Mouse (Mus musculus): Measurements from ENCODE around the gene H2-K1. TPM values are rescaled to one million over a fixed set of nuclear protein-coding genes. Genes with fewer than 3 reads are reported as not detected.
A peak's percentile ranks its signal among the peaks of the same experiment; 100 is the strongest.

Gene H2-K1
- polyA plus RNA-seq, 1 experiment from 2014 or later: 15.5 TPM

DNA sequence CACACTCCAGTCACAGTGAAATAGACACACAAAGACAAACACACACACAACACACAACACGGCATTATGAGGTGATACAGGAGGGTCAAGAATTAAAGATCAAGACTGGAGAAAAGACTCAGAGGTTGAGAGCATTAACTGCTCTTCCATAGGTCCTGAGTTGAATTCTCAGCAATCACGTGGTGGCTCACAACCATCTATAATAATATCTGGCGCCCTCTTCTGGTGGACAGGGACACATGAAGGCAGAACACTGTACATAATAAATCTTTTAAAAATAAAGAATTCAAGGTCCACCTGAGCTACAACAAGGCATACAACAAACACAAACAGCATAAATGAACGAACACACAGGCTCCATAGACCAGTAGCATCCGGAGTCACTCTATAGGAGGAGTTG, 31.2 kb downstream of the H2-K1 start:
- Histone ChIP-seq H3K4me1 (ENCODE audit: control insufficient read depth, insufficient read depth, low read length) (no peaks in the 10 kb centered on the region), H3K27ac (replicated peaks; ENCODE audit: low read depth, low read length) (no peak overlapping the region), H3K27me3 (ENCODE audit: control insufficient read depth, insufficient read depth, low read length) (no peaks in the 10 kb centered on the region), H3K4me3 (replicated peaks; ENCODE audit: low read depth, low read length) (no peak overlapping the region), H3K36me3 (ENCODE audit: control insufficient read depth, insufficient read depth, low read length) (peaks cover 21% of the 10 kb centered on the region), H3K9ac (replicated peaks; ENCODE audit: low read length) (no peak overlapping the region), H3K9me3 (ENCODE audit: control insufficient read depth, low read length) (no peaks in the 10 kb centered on the region), H3K4me2 (ENCODE audit: low read length) (no peak overlapping the region)
- peak; percentile 81 for DNase-seq
- ATAC-seq (ENCODE audit: low FRiP score, low TSS enrichment): no peak
- WGBS: 34% methylated on average over 5 of the region's 5 CpGs

DNA sequence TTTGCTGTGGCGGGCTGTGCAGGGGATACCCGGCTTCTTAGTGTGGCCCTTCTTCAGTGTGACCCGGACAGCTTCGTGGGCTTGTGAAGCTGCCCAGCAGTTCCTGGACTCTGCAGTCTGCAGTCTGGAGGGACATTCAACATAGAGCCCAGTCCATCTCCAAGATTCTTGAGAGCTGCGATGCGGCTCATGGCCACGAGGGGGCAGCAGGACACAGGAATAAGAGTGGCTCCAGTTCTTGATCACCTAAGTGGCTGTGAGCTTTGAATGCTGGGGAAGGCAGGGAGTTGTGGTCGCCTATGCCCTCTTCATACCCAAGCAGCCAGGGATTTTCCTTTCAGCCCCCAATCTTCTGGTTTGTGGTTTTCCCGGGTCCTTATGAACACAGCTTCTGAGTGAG, 31.7 kb downstream of the H2-K1 start:
- DNase-seq (peak; percentile 91), ATAC-seq (ENCODE audit: low FRiP score, low TSS enrichment) (peak; percentile 43; the same call in 1 of the 2 replicates)
- Histone ChIP-seq H3K4me1 (ENCODE audit: control insufficient read depth, insufficient read depth, low read length) (no peaks in the 10 kb centered on the region), H3K9me3 (ENCODE audit: control insufficient read depth, low read length) (no peaks in the 10 kb centered on the region), H3K4me2 (ENCODE audit: low read length) (no peak overlapping the region), H3K36me3 (ENCODE audit: control insufficient read depth, insufficient read depth, low read length) (peaks cover 23% of the 10 kb centered on the region), H3K9ac (replicated peaks; ENCODE audit: low read length) (no peak overlapping the region), H3K27me3 (ENCODE audit: control insufficient read depth, insufficient read depth, low read length) (no peaks in the 10 kb centered on the region), H3K27ac (replicated peaks; ENCODE audit: low read depth, low read length) (no peak overlapping the region), H3K4me3 (replicated peaks; ENCODE audit: low read depth, low read length) (no peak overlapping the region)
- 3% methylated on average over 9 of the region's 9 CpGs for WGBS

DNA sequence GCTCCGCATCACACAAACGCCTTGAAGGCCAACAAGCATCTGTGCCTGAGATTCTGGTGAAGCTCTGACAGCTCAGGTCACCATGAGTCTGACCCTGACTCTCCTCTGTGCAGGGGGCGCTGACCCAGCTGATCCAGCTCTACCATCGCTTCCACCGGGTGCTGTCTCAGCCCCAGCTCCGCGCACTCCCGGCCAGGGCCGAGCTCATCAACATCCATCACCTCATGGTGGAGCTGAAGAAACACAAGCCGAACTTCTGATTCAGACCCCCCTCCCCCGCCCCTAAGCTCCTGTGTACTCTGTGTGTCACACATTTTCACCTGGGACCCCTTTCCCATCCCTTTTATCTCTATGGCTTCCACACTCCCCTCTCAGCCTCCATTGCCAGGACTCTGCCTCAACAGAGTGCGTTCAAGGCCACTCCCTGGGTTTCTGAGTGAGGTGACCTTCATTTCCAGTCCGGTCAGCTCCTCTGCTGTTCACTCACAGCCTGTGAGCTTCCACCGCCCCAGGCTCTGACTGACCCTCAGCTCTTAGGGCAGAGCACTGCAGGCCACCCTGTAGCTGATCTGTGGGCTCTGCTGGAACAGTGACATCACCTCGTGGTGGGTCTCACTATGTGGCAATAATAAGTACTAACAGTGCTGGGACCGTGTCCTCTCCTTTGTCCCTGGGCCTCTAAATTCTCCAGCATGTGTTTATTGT, 34.1 kb downstream of the H2-K1 start:
- no peak for DNase-seq
- WGBS: 92% methylated on average over 16 of the region's 16 CpGs
- ATAC-seq (ENCODE audit: low FRiP score, low TSS enrichment): no peak
- Histone ChIP-seq H3K9ac (replicated peaks; ENCODE audit: low read length) (no peak overlapping the region), H3K9me3 (ENCODE audit: control insufficient read depth, low read length) (no peaks in the 10 kb centered on the region), H3K27ac (replicated peaks; ENCODE audit: low read depth, low read length) (no peak overlapping the region), H3K4me3 (replicated peaks; ENCODE audit: low read depth, low read length) (no peak overlapping the region), H3K36me3 (ENCODE audit: control insufficient read depth, insufficient read depth, low read length) (peaks cover 48% of the 10 kb centered on the region), H3K4me2 (ENCODE audit: low read length) (no peak overlapping the region), H3K27me3 (ENCODE audit: control insufficient read depth, insufficient read depth, low read length) (no peaks in the 10 kb centered on the region), H3K4me1 (ENCODE audit: control insufficient read depth, insufficient read depth, low read length) (no peaks in the 10 kb centered on the region)

DNA sequence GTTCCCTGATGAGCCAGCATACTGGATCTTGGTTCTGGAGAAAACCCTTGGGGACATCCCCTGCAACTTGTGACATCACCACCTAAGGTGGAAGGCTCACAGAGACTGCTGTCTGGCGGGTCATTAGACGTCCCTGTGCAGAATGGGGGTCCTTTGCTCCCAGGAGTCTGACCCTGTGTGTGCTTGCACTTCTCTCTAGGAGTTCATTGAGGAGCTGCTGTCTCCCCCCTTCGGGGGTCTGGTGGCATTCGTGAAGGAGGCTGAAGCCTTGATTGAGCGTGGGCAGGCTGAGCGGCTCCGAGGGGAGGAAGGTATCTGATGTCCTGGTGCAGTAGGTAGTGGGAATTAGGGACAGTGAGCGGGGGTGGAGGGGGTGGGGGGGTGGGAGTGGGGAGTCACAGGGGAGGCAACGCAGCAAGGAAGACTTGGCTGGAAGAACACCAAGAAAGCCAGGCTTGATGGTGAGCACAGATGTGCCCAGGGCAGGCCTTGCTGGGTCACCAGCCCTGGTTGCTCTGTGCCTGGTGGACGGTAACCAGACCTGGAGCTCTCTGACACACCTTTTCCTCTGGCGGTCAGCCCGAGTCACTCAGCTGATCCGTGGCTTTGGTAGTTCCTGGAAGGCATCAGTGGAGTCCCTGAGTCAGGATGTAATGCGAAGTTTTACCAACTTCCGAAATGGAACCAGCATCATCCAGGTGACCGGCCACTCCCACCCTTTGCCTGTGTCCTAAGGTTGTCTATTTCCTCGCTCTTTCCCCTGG, 34.9 kb downstream of the H2-K1 start:
- WGBS: 93% methylated on average over 17 of the region's 17 CpGs
- no peak for ATAC-seq (ENCODE audit: low FRiP score, low TSS enrichment)
- peaks cover 54% of the 10 kb centered on the region for H3K36me3 ChIP-seq (ENCODE audit: control insufficient read depth, insufficient read depth, low read length)

DNA sequence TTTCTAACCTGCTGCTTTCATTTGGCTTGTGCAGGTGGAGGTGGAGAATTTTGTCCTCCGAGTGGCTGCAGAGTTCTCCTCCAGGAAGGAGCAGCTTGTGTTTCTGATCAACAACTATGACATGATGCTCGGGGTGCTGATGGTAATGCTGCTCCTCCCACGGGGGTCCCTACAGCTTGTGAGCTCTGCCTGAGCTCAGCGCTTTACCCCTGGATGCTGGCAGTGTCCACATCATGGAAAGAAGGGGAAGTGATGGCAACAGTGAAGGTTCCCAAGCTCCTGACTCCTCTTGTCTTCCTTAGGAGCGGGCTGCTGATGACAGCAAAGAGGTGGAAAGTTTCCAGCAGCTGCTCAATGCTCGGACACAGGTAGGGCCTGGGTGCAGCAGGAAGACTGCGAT, 37.3 kb downstream of the H2-K1 start:
- Histone ChIP-seq H3K9ac (replicated peaks; ENCODE audit: low read length) (no peak overlapping the region), H3K36me3 (ENCODE audit: control insufficient read depth, insufficient read depth, low read length) (peaks cover 77% of the 10 kb centered on the region), H3K27me3 (ENCODE audit: control insufficient read depth, insufficient read depth, low read length) (no peaks in the 10 kb centered on the region), H3K27ac (replicated peaks; ENCODE audit: low read depth, low read length) (no peak overlapping the region), H3K4me1 (ENCODE audit: control insufficient read depth, insufficient read depth, low read length) (no peaks in the 10 kb centered on the region), H3K9me3 (ENCODE audit: control insufficient read depth, low read length) (no peaks in the 10 kb centered on the region), H3K4me2 (ENCODE audit: low read length) (no peak overlapping the region), H3K4me3 (replicated peaks; ENCODE audit: low read depth, low read length) (no peak overlapping the region)
- DNase-seq (no peak), ATAC-seq (ENCODE audit: low FRiP score, low TSS enrichment) (no peak)
- 92% methylated on average over 7 of the region's 7 CpGs for WGBS

More for the DNA sequence above, 34.9 kb downstream of the H2-K1 start:
- H3K9ac ChIP-seq (replicated peaks; ENCODE audit: low read length): no peak overlapping the region
- H3K4me1 ChIP-seq (ENCODE audit: control insufficient read depth, insufficient read depth, low read length): no peaks in the 10 kb centered on the region
- H3K4me3 ChIP-seq (replicated peaks; ENCODE audit: low read depth, low read length): no peak overlapping the region
- DNase-seq: no peak
- no peaks in the 10 kb centered on the region for H3K9me3 ChIP-seq (ENCODE audit: control insufficient read depth, low read length)
- H3K27me3 ChIP-seq (ENCODE audit: control insufficient read depth, insufficient read depth, low read length): no peaks in the 10 kb centered on the region
- no peak overlapping the region for H3K4me2 ChIP-seq (ENCODE audit: low read length)
- no peak overlapping the region for H3K27ac ChIP-seq (replicated peaks; ENCODE audit: low read depth, low read length)

DNA sequence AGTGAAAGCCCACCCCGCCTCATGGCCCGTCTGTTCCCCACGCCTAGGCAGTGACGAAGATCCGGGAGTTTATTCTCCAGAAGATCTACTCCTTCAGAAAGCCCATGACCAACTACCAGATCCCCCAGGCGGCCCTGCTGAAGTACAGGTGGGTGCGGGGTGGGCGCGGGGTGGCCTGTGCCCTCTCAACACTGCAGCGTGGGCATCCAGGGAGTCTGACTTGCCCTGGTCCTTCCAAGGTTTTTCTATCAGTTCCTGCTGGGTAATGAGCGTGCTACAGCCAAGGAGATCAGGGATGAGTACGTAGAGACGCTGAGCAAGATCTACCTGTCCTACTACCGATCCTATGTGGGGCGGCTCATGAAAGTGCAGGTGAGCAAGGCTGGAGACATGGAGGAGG, 40.2 kb downstream of the H2-K1 start:
- Histone ChIP-seq H3K9ac (replicated peaks; ENCODE audit: low read length) (no peak overlapping the region), H3K27ac (replicated peaks; ENCODE audit: low read depth, low read length) (no peak overlapping the region), H3K27me3 (ENCODE audit: control insufficient read depth, insufficient read depth, low read length) (no peaks in the 10 kb centered on the region), H3K36me3 (ENCODE audit: control insufficient read depth, insufficient read depth, low read length) (peaks cover 60% of the 10 kb centered on the region), H3K4me1 (ENCODE audit: control insufficient read depth, insufficient read depth, low read length) (peaks cover 5% of the 10 kb centered on the region), H3K4me2 (ENCODE audit: low read length) (no peak overlapping the region), H3K4me3 (replicated peaks; ENCODE audit: low read depth, low read length) (no peak overlapping the region), H3K9me3 (ENCODE audit: control insufficient read depth, low read length) (no peaks in the 10 kb centered on the region)
- WGBS: 95% methylated on average over 15 of the region's 15 CpGs
- no peak for ATAC-seq (ENCODE audit: low FRiP score, low TSS enrichment)
- DNase-seq: no peak

DNA sequence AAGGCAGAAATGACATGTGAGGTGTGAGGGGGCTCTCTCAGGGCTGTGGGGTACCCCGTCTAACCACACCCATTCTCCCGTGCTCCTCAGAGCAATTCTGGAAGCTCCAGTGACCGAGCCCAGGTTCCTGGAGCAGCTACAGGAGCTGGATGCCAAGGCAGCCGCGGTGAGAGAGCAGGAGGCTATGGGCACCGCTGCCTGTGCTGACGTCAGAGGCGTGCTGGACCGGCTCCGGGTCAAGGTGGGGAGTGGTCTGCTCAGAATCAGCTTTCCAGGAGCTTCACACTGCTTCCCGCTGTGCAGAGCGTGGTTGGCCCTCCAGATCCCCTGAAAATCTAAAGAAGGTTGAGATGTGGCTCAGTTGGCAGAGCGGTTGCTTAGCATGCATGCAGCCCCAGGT, 41.0 kb downstream of the H2-K1 start:
- ATAC-seq (ENCODE audit: low FRiP score, low TSS enrichment): no peak
- no peak overlapping the region for H3K27ac ChIP-seq (replicated peaks; ENCODE audit: low read depth, low read length)
- H3K9me3 ChIP-seq (ENCODE audit: control insufficient read depth, low read length): no peaks in the 10 kb centered on the region
- H3K9ac ChIP-seq (replicated peaks; ENCODE audit: low read length): no peak overlapping the region
- no peak overlapping the region for H3K4me3 ChIP-seq (replicated peaks; ENCODE audit: low read depth, low read length)
- peaks cover 59% of the 10 kb centered on the region for H3K36me3 ChIP-seq (ENCODE audit: control insufficient read depth, insufficient read depth, low read length)
- no peak overlapping the region for H3K4me2 ChIP-seq (ENCODE audit: low read length)
- no peaks in the 10 kb centered on the region for H3K27me3 ChIP-seq (ENCODE audit: control insufficient read depth, insufficient read depth, low read length)
- H3K4me1 ChIP-seq (ENCODE audit: control insufficient read depth, insufficient read depth, low read length): peaks cover 12% of the 10 kb centered on the region
- no peak for DNase-seq
- WGBS: 96% methylated on average over 13 of the region's 13 CpGs

DNA sequence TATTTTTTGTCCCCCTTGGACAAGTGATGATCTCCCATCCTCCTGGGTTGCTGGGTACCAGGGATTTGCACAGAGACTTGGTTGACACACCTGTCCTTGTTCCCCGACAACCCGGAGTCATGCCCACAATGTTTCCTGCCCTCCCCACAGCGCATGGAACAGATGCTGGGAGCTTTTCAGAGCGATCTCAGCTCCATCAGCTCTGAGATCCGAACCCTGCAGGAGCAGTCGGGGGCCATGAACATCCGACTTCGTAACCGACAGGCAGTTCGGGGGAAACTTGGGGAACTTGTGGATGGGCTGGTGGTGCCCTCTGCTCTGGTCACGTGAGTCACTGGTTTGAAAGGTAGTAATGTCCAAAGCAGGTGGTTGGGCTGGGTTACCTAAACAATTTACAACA, 41.7 kb downstream of the H2-K1 start:
- Histone ChIP-seq H3K4me2 (ENCODE audit: low read length) (no peak overlapping the region), H3K4me1 (ENCODE audit: control insufficient read depth, insufficient read depth, low read length) (peaks cover 15% of the 10 kb centered on the region), H3K36me3 (ENCODE audit: control insufficient read depth, insufficient read depth, low read length) (peaks cover 59% of the 10 kb centered on the region), H3K9me3 (ENCODE audit: control insufficient read depth, low read length) (no peaks in the 10 kb centered on the region), H3K4me3 (replicated peaks; ENCODE audit: low read depth, low read length) (no peak overlapping the region), H3K9ac (replicated peaks; ENCODE audit: low read length) (no peak overlapping the region), H3K27ac (replicated peaks; ENCODE audit: low read depth, low read length) (no peak overlapping the region), H3K27me3 (ENCODE audit: control insufficient read depth, insufficient read depth, low read length) (no peaks in the 10 kb centered on the region)
- ATAC-seq (ENCODE audit: low FRiP score, low TSS enrichment) (no peak), DNase-seq (no peak)
- 95% methylated on average over 11 of the region's 11 CpGs for WGBS

DNA sequence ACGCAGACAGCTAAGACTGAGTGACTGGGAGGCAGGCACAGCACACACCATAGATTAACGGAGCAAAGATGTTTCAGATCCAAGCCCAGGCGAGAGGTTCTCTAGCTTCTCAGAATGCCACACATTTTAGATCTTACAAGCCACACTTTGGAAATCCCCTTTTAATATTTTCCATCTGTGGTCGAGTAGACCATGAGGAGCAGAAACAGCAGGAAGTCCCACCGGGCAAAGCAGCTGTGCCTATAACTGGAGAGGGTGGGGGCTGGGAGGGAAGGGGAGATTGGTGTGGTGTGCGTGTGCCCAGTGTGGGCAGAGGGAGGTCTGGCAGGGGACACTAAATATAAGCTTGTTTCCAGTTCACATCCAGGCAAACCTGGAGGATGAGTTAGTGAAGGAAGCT, 42.7 kb downstream of the H2-K1 start:
- DNase-seq: no peak
- no peak for ATAC-seq (ENCODE audit: low FRiP score, low TSS enrichment)
- no peak overlapping the region for H3K4me3 ChIP-seq (replicated peaks; ENCODE audit: low read depth, low read length)
- H3K27me3 ChIP-seq (ENCODE audit: control insufficient read depth, insufficient read depth, low read length): no peaks in the 10 kb centered on the region
- peaks cover 15% of the 10 kb centered on the region for H3K4me1 ChIP-seq (ENCODE audit: control insufficient read depth, insufficient read depth, low read length)
- H3K9ac ChIP-seq (replicated peaks; ENCODE audit: low read length): no peak overlapping the region
- H3K9me3 ChIP-seq (ENCODE audit: control insufficient read depth, low read length): no peaks in the 10 kb centered on the region
- H3K36me3 ChIP-seq (ENCODE audit: control insufficient read depth, insufficient read depth, low read length): peaks cover 59% of the 10 kb centered on the region
- 90% methylated on average over 6 of the region's 6 CpGs for WGBS
- no peak overlapping the region for H3K27ac ChIP-seq (replicated peaks; ENCODE audit: low read depth, low read length)
- H3K4me2 ChIP-seq (ENCODE audit: low read length): no peak overlapping the region

Data from midbrain, embryonic 14.5 days (tissue).